Mouse (Mus musculus) cerebellum, adult 2 months (tissue): ENCODE results near the gene Mylk3. TPM values are rescaled to one million over a fixed set of nuclear protein-coding genes. Genes with fewer than 3 reads are reported as not detected.

Experiments
- DNase-seq, 2 experiments: peaks; one replicate each; pipeline ENCODE4 v3.0.0; 2021
- H3K27ac ChIP-seq: fragments of 200-500 bp; 2 replicates; pipeline ENCODE4 v1.5.1; 2012; ENCODE audit warnings: low read length, control low read depth, inconsistent platforms; ENCODE audit not compliant: insufficient read depth
- H3K27me3 ChIP-seq: fragments of 200-500 bp; 2 replicates; pipeline ENCODE4 v1.6.1; 2012; ENCODE audit warnings: inconsistent platforms, mild to moderate bottlenecking, low read length, moderate library complexity; ENCODE audit not compliant: control insufficient read depth, insufficient read depth
- H3K4me1 ChIP-seq: fragments of 200-500 bp; 2 replicates; pipeline ENCODE4 v1.6.1; 2011; ENCODE audit warnings: low read length; ENCODE audit not compliant: control insufficient read depth, insufficient read depth
- H3K4me3 ChIP-seq: fragments of 200-500 bp; replicated peaks from 2 replicates; pipeline ENCODE3; 2011; ENCODE audit warnings: mild to moderate bottlenecking, low read depth, low read length, control low read depth; ENCODE audit not compliant: insufficient read depth
- CTCF ChIP-seq: fragments of 200-500 bp; IDR thresholded peaks from 2 replicates; pipeline ENCODE4 v1.5.1; 2011; ENCODE audit warnings: low read depth, mild to moderate bottlenecking, control low read depth, low read length, moderate library complexity, borderline replicate concordance; ENCODE audit not compliant: insufficient read depth
- POLR2A ChIP-seq: fragments of 200-500 bp; IDR thresholded peaks from 2 replicates; pipeline ENCODE4 v1.6.1; 2011; ENCODE audit warnings: low read length, control low read depth, borderline replicate concordance; ENCODE audit not compliant: insufficient read depth
- WGBS: fragments of 180-500 bp; shearing (Covaris S2); methylation state at CpG from one replicate; pipeline ENCODE4 v1.1.7; 2018; 5-methylcytosine and 5-hydroxymethylcytosine counted together
- polyA plus RNA-seq: library from polyadenylated mRNA; depleted of rRNA; stranded (reverse); fragments of >200 nt; gene quantifications from 2 replicates; pipeline ENCODE4 v1.2.3, GENCODE M21; 2012

Gene Mylk3
- polyA plus RNA-seq, 1 experiment: 0.08 TPM

- no peak overlapping the region for H3K4me3 ChIP-seq
- WGBS: 91% methylated on average over 5 of the region's 5 CpGs
- H3K27ac ChIP-seq: no peak overlapping the region
- TF ChIP-seq POLR2A (no peak), CTCF (no peak)
- H3K27me3 ChIP-seq: no peaks in the 10 kb centered on the region
- no peaks in the 10 kb centered on the region for H3K4me1 ChIP-seq
- DNase-seq: no peak
Measured at GRCm38 (mm10) chr8:85396432-85397079, 10.4 kb upstream of the Mylk3 start.

DNA sequence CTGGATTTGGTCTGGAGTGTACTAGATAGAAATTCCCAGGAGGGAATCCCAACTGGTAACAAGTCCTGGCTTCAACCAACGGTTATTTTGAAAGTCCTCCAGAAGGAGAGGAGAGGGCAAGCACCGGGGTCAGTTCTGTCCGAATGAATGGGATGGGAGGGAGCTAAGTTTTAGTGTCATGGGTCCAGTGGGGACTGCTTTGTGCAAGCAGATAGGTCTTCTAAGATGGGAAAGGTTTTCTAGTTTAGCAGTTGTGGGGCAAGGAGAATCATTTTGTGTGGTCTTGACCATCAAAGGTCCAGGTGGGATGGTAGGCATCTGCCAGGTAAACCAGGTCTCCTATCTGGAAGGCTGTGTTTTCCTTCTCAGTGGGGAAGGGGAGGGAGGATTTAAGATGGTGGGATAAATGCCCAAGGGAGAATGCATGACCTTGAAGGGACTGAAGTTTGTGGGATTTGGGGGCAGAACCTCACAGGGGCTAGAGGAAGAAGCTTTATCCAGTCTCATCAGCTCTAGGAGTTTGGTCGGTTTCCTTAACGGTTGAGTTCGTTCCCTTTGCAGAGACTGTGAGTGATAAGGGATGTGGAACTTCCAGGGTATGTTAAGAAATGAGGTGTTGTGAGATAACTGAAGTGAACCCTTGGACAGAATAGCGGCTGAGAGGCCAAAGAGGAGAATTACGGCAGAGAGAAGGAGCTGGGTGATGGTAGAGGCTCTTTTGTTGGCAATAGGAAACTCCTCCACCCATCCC, 9.7 kb upstream of the Mylk3 start:
- TF ChIP-seq CTCF: no peak
- no peak for TF ChIP-seq POLR2A
- no peak overlapping the region for H3K4me3 ChIP-seq
- WGBS: 78% methylated on average over 8 of the region's 8 CpGs
- H3K27ac ChIP-seq: no peak overlapping the region
- DNase-seq: no peak
- H3K27me3 ChIP-seq: no peaks in the 10 kb centered on the region
- no peaks in the 10 kb centered on the region for H3K4me1 ChIP-seq

GRCm38 (mm10) chr8:85395017-85395416, 8.9 kb upstream of the Mylk3 start:
- Histone ChIP-seq H3K4me3 (no peak overlapping the region), H3K27ac (no peak overlapping the region), H3K27me3 (no peaks in the 10 kb centered on the region), H3K4me1 (no peaks in the 10 kb centered on the region)
- no peak for DNase-seq
- TF ChIP-seq POLR2A (no peak), CTCF (no peak)
- 69% methylated on average over 3 of the region's 3 CpGs for whole genome bisulfite sequencing

GRCm38 (mm10) chr8:85393199-85393598, 7.1 kb upstream of the Mylk3 start:
- 93% methylated on average over 6 of the region's 6 CpGs for WGBS
- DNase-seq: no peak
- TF ChIP-seq POLR2A (no peak), CTCF (no peak)
- H3K27me3 ChIP-seq: no peaks in the 10 kb centered on the region
- no peaks in the 10 kb centered on the region for H3K4me1 ChIP-seq
- no peak overlapping the region for H3K27ac ChIP-seq
- no peak overlapping the region for H3K4me3 ChIP-seq

GRCm38 (mm10) chr8:85391438-85391837, 5.3 kb upstream of the Mylk3 start:
- H3K27ac ChIP-seq: no peak overlapping the region
- H3K27me3 ChIP-seq: no peaks in the 10 kb centered on the region
- no peak for TF ChIP-seq POLR2A
- TF ChIP-seq CTCF: no peak
- 86% methylated on average over 1 of the region's 1 CpGs for WGBS
- no peaks in the 10 kb centered on the region; the same call in 1 of the 2 replicates for H3K4me1 ChIP-seq
- H3K4me3 ChIP-seq: no peak overlapping the region
- DNase-seq: no peak

DNA sequence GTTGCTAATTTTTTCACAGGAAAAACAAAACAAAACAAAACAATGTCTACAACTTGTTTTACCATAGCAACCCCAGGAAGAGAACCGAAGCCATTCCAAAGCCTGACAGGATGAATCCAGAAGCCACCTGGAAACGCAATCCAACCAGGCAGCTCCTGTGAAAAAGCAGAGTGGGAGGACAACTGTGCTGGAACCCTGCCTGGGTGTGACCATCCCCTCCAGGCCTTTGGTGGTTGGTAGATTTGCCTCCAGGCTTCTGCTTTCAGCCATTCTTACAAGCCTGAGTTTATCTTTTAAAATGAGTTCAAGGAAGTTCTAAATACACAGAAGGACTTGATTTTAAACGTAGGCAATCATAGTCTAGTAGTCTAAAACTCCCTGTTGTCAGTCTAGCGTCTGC, 4.2 kb downstream of the Mylk3 start:
- whole genome bisulfite sequencing: 49% methylated on average over 4 of the region's 4 CpGs
- TF ChIP-seq POLR2A (no peak), CTCF (no peak)
- no peak for DNase-seq
- H3K27me3 ChIP-seq: no peaks in the 10 kb centered on the region
- no peak overlapping the region for H3K4me3 ChIP-seq
- no peak overlapping the region; the same call in 1 of the 2 replicates for H3K27ac ChIP-seq
- peaks cover 2% of the 10 kb centered on the region; the same call in 1 of the 2 replicates for H3K4me1 ChIP-seq

DNA sequence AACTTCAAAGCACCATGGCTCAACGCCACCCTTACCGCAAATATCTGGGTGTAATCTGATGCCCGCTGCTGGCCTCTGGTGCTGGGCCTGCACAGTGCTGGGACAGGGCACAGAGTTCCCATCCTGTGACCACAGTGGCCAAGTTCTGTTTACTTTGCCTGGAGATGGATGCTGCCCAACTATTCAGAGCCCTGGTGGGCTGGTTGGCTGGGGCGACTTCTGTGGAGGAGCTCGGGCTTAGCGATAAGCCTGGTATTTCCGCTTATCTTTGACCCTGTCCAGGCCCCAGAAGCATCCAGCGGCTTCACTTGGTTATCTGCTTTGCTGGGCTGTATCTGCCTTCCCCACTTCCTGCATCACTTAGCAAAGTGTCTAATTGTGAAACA, 5.3 kb downstream of the Mylk3 start:
- 44% methylated on average over 8 of the region's 8 CpGs for WGBS
- H3K27ac ChIP-seq: no peak overlapping the region
- TF ChIP-seq CTCF (no peak), POLR2A (no peak)

More for the DNA sequence above, 5.3 kb downstream of the Mylk3 start:
- no peaks in the 10 kb centered on the region for H3K4me1 ChIP-seq
- DNase-seq: no peak
- no peak overlapping the region for H3K4me3 ChIP-seq
- no peaks in the 10 kb centered on the region for H3K27me3 ChIP-seq
